Mouse (Mus musculus) testis, adult 2 months (tissue): ENCODE measurements around the gene Olfr283.

Experiments
- CTCF ChIP-seq: fragments of 200-500 bp; IDR thresholded peaks from 2 replicates; pipeline ENCODE4 v1.5.1; 2012; ENCODE audit warnings: low read depth, mild to moderate bottlenecking, inconsistent platforms, low read length, moderate library complexity; ENCODE audit not compliant: control insufficient read depth, insufficient read depth, insufficient replicate concordance
- POLR2A ChIP-seq: fragments of 200-500 bp; IDR thresholded peaks from 2 replicates; pipeline ENCODE4 v1.6.1; 2012; ENCODE audit warnings: low read depth, mild to moderate bottlenecking, inconsistent platforms, low read length, moderate library complexity; ENCODE audit not compliant: control insufficient read depth

GRCm38 (mm10) chr15:98418096-98418495, 37.4 kb upstream of the Olfr283 start:
- TF ChIP-seq CTCF = no peak
- no peak for TF ChIP-seq POLR2A
